8 mouse cellular contexts compared by ENCODE assay signal in genomic region chr16:33560281-33560680, GRCm38 (mm10). TPM values are rescaled to one million over a fixed set of nuclear protein-coding genes. Genes with fewer than 3 reads are reported as not detected.
DNase-seq lines count a peak whose midpoint lies in the region; ATAC-seq lines count a peak whose summit lies in the region.

No protein-coding gene starts in this region.

- ATAC-seq in hindbrain, embryonic 14.5 days (ENCODE audit: low FRiP score), result peak; percentile 79

- no peaks in the 10 kb centered on the region for H3K36me3 ChIP-seq in hindbrain, embryonic 14.5 days (replicated peaks; ENCODE audit: control insufficient read depth, insufficient read depth)

- no peak overlapping the region for H3K4me3 ChIP-seq in hindbrain, embryonic 14.5 days (replicated peaks; ENCODE audit: low read length)

- no peaks in the 10 kb centered on the region for H3K27me3 ChIP-seq in hindbrain, embryonic 14.5 days (ENCODE audit: control insufficient read depth, insufficient read depth, low read length)

- WGBS in hindbrain, embryonic 14.5 days, result 4% methylated on average over 6 of the region's 6 CpGs

- H3K9me3 ChIP-seq in hindbrain, embryonic 14.5 days (ENCODE audit: control insufficient read depth, low read length), result no peaks in the 10 kb centered on the region

- peak; percentile 22 for DNase-seq in T-cell, adult 2 months (ENCODE audit: low spot score)
- DNase-seq in cerebellum, postnatal 14 days, result peak; percentile 82 to 92
- DNase-seq in frontal cortex, postnatal 36 days (ENCODE audit: low spot score in 2 of 2), result peak; percentile 48 to 50
- DNase-seq in hindbrain, embryonic 14.5 days (ENCODE audit: low spot score), result peak; percentile 73
- peak; percentile 26 to 61 for DNase-seq in layer of hippocampus, postnatal 25 days (ENCODE audit: extremely low spot score in 1 of 2, low spot score in 1 of 2)
- peak; percentile 93 for DNase-seq in lung, postnatal 25 days (ENCODE audit: low spot score)
- peak; percentile 71 for DNase-seq in right cerebral cortex, postnatal 14 days
- DNase-seq in yolk sac, embryonic 10.5 days (ENCODE audit: low spot score), result peak; percentile 76

- no peak overlapping the region for H3K4me2 ChIP-seq in hindbrain, embryonic 14.5 days (replicated peaks)

- H3K4me1 ChIP-seq in hindbrain, embryonic 14.5 days (replicated peaks; ENCODE audit: control insufficient read depth, insufficient read depth, low read length), result no peaks in the 10 kb centered on the region; the same call in 1 of the 2 replicates

- H3K9ac ChIP-seq in hindbrain, embryonic 14.5 days, result no peak overlapping the region

- no peak overlapping the region for H3K27ac ChIP-seq in hindbrain, embryonic 14.5 days

RNA-seq across cellular contexts. Expression of gene Slc12a8, which starts 43.2 kb away (rescaled TPM):
- 0.75 and 1.1 TPM in 2 replicates for polyA plus RNA-seq in hindbrain, embryonic 14.5 days (2014; fragmentation: Nextera tagmentation; extraction: Ambion mirVana)
- under 1 TPM; 0.57 to 0.96 TPM for total RNA-seq in layer of hippocampus, postnatal 25 days (2021)

Comparison
In these comparisons a context has a peak if more than half of its experiments do, and no peak if none do; other contexts are left out.
1. DNase-seq: peak in every context shown above with its lines; median percentile 93 in lung, postnatal 25 days; 87 in cerebellum, postnatal 14 days; 76 in yolk sac, embryonic 10.5 days; 73 in hindbrain, embryonic 14.5 days; 71 in right cerebral cortex, postnatal 14 days; 49 in frontal cortex, postnatal 36 days; 44 in layer of hippocampus, postnatal 25 days; 22 in T-cell, adult 2 months.